Mouse (Mus musculus) R1 (cell line): ENCODE data around the gene F13a1.

Experiments used
- DNase-seq: peaks from one replicate; pipeline ENCODE4 v3.0.0-alpha.2; 2018; ENCODE audit warnings: low read depth, low spot score

F13a1 gene

GRCm38 (mm10) chr13:37050126-37050525 is at the start of gene F13a1:
TSS of gene F13a1 (minus strand) at chr13:37050244.
- DNase-seq: no peak

DNA sequence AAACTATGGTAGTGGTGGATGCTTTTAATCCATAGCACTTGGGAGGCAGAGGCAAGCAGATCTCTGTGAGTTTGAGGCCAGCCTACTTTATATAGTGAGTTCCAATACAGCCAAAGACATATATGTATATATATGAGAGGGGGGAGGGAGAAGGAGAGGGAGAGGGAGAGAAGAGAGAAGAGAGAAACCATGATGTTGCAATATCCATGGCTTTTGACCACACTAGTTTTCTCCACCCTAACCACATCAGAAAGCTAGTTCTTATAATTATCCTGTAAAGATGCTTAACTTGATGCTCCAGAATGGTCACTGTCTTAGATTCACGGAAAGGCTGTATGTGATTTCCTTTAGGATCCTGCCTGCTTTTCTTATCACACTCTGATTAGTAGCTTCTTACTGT is 41.6 kb upstream of the F13a1 start:
- no peak for DNase-seq

DNA sequence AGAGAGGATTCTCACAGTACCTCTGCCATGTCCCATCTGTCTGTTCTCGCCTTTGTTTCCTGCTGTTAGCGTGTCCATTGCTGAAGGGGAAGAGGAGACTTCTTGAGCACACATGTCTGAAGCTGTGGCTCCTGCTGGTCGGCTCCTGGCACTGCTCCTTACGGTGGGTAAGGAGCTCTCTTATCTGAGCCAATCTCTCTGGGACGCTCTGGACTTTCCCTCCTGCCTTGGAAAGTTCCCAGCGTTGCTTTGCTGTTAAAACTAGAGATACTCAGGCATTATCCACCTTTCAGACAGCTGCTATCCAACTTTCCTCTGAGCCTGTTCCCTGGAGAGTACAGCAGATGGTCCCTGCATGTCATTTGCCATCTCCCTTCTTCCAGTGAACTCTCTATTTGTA is 39.1 kb upstream of the F13a1 start:
- DNase-seq: no peak

DNA sequence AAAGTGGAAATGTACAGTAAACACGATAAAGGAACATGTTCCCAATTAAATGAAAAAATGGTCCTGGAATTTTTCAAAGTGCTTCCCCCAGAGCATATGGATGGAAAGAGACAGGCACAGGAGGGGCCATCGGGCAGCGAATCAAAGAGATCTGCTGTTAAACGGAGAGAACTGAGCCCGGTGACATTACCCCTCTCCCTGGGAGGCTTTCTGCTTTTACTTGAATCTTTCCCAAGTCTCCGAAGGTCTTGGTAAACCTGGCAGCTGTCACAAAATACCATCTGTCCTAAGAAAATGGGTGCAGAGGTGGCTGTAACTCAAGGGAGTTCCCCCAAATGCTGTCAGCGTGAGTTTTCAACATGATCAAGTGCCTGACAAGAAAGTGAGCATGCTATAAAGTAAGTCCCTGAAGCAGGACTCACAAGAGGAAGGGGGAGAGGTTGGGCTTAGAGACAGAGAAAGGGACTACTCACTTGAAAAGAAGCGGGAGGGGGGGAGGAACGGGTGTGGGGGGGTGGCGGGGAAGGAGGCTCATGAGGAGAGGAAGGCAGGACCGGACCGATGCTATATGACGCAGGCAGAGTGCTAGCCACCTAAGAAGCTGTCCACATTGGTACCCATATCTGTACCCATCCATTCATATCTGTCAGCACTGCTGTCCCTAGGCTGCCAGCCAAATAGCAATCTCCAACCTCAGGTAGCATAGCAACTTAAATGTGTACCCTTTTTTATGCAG is 31.6 kb upstream of the F13a1 start:
- no peak for DNase-seq

- no peak for DNase-seq
These were observed 21.3 kb upstream of the F13a1 start for GRCm38 (mm10) chr13:37071390-37071789.

DNA sequence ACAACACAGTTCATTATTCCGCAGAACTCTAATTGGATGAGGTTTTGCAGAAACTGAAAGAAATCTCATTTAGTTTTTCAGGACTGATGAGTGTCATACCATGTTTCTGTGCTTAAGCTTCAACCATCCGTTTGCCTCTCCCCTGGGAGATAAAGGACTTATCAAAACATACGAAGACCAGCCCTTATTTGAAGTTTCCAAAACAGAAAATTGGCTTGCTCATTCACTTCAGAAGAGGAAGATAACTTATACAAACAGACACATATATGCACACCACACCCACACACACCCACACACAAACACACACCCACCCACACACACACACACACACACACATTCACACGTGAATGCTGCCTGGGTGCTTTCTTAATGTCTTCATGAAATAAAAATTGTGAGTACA is 20.8 kb upstream of the F13a1 start:
- no peak for DNase-seq

DNA sequence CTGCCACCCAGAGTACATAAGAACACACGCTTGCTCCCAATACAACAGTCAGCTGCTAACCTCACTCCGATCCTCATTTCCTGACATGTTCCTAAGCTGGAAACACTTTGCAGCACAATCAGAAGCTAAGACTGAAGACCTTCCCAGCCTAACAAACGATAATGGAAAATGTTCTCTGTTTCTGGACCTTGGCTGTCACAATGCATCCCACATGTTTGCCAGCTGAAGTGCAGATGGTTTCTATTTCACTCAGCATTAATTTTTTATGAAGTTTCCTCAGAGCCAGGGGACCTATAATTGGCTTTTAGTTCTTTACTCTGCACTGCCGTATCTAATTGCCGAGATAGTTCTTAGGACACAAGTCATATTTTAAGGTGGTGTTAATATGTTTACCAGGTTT is 10.8 kb upstream of the F13a1 start:
- no peak for DNase-seq

DNA sequence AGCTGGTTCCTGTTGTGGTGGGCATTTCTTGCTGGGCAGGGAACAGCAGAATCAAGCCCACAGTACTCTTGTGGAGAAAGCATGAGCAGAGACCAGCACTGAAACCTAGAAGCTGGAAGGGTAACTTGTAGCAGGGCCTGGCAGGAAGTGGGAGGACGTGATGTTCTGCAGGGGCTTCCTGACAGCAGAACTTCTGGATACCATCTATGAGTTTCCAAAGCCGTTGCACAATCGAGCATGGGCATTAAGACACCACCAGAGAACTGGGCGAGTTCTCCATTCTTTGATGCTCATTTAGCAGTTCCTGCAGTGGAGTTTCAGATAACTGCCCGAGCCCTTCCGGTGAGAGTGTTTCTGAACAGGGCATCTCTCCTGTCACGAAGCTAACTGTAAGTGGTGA is 6.6 kb upstream of the F13a1 start:
- DNase-seq: no peak

DNA sequence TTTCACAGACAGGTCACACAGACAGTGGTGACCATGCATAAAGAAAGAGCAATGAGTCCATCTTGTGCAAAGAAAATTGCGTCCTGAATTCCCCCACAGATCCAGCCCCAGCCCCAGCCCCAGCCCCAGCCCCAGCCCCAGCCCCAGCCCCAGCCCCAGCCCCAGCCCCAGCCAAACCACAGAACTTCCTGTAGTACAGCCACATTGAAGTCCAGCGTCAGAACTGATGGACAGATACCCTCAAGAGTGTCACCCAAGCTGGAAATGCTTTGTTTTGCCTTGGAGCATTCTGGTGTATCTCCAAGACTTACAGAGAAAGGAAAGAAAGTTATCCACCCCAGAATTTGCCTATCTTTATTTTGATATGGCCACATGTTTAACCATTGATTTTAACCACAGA is 413 bp downstream of the F13a1 start:
- no peak for DNase-seq

GRCm38 (mm10) chr13:37049018-37049417 is 1.0 kb downstream of the F13a1 start:
- DNase-seq: no peak

GRCm38 (mm10) chr13:37045005-37045404 is 5.0 kb downstream of the F13a1 start:
- peak; percentile 3 for DNase-seq

GRCm38 (mm10) chr13:37034745-37035144 is 15.3 kb downstream of the F13a1 start:
- no peak for DNase-seq

DNA sequence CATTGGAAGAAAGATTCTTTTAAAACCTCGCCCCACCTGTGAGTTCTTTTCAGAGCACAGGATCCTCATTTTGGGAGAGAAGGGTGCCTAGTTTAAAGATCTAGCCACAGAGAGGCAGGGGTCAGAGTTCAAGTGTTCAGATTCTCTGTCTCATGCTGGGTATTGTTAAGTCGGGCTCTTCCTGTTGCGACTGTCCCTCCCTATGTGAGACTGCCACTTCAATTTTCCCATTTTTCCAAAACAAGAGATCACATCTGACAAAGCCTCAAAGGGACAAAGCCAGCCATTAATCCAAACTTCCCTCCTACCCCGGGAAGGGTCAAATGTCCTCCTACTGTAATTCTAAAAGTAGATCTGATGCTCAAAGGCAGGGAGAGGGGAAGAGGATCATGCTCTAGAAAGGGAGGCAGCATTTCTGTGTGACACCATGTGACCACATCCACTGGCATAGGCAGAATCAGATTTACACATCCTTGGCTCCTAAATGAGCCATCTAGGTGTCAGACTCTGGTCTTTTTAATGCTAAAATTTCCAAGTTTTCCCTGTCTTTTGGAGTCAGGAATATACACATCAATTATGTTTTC is 24.0 kb downstream of the F13a1 start:
- DNase-seq: peak; percentile 5

DNA sequence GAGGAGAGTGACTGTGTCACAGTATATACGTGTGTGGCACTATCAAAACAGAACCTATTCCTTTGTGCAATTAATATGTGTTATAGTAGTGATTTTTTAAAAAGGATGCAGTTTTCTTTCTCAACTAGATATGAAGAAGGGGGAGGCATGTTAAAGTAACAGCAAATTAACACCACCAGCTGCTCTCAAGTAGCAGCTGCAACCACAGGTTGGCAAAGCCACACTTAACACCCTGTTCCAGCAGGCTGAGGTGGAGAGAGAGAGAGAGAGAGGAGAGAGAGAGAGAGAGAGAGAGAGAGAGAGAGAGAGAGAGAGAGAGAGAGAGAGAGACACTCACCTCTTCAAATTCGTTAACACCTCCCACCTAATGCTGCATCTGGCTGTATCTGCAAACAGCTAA is 28.5 kb downstream of the F13a1 start:
- no peak for DNase-seq

GRCm38 (mm10) chr13:37010771-37011170 is 39.3 kb downstream of the F13a1 start:
- DNase-seq: no peak

DNA sequence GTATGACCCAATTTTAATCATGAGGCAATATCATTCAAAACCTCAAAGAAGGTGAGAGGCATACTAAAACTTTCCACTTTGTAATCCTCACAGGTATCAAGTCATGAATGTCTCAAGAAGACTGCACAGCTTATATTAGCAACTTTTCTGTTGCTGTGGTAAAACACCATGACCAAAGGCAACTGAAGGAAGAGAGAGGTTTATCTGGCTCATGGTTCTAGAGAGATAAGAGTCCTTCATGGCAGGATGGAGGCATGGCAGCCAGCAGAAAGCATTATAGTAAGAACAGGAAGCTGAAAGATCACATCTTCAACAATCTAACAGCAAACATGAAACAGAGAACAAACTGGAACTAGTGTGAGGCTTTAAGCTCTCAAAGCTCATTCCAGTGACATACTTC is 43.8 kb downstream of the F13a1 start:
- no peak for DNase-seq

DNA sequence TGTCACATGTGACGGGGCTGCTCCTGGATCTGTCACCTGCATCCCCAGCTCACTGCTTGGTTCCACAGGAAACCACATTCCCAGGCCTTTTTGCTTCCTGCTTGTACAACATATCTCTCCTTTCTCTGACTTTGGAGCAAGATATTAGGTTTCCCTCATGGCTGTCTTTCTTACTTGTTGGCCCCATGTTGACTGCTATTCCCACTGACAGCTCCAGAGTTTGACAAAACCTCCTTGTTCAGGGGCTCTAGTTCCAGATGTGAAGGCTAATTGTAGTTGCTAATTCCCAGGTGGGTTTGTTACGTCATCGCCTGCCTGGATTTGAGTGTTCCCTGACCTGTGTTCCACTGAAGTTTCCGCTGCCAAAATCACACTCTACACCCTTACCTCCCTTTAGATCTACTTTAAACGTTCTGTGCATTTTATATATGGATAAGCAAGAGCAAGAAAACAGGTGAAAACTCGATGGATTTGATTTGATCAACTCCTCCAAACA is 50.8 kb downstream of the F13a1 start:
- no peak for DNase-seq

DNA sequence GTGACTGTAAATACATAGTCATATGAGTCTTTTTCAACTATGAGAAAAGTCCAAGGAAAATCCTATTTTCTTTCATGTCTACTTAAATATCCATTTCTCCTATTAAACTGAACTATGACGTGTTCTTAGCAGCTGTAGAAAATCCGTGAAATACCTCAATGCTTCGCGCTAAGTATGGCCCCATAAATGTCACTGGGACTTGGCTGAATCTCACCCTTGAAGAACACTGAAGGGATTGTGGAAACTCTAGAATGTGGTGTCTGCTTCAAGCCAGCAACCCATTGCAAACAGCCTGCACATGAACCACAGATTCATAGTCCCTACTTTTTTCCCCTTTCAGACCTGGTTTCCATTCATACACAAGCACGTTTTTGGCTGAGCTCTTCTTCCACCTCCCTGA is 56.5 kb downstream of the F13a1 start:
- no peak for DNase-seq

DNA sequence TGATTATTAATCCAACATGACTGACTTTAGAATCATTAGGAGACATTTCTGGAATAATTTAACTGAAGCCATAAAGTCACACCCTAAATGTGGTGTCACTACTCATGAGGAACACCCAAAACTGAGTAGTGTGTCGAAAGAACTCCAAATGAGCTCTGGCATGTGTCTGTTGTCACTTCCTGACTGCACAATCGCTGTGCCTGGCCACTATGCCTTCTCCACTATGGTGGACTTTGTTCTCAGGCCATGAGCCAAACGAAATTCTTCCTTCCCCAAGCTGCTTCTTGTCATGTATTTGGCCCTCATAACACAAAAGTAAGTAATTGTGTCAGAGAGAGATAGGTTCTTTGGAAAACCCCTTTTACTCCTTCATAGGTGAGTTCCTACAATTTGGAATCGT is 61.7 kb downstream of the F13a1 start:
- DNase-seq: no peak

- DNase-seq: no peak
These were observed 77.0 kb downstream of the F13a1 start for GRCm38 (mm10) chr13:36973016-36973415.

DNA sequence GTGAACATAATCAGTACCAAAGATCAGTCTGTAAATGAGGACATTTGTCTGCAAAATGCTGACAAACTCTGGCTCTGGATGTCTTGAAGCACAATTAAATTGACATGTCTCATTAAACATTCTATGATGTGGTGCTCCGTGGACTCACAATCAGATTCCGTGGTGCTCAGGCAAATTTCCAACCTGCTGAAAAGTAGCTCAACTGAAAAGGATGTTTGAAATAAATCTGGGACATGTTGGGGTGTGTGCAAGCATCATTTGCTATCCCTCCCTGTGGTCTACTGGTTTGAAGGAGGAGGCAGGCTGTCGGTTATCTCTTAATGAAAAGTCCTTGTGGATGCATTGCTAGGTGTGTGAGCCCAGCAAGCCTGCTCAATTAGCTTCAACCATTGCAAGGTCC is 77.8 kb downstream of the F13a1 start:
- no peak for DNase-seq

DNA sequence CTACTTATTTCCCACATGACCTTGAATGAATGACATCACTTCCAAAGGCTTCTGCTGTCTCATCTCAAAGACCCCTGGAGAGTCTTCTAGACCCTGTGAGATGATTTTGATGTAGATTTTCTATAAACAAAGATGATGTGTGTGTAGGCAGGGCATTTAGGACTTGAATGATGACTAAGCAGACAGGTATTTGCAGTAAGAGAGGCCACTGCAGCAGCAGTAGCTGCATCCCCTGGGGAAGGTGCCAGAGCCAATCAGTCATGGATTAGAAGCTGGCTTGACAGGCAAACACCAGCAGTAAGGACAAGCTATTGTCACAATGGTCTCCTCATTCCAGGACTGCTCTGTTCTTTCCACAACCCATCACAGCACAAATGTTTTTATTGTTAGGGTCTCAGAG is 87.1 kb downstream of the F13a1 start:
- peak; percentile 7 for DNase-seq

- no peak for DNase-seq
These were observed 91.0 kb downstream of the F13a1 start for GRCm38 (mm10) chr13:36958996-36959395.

DNA sequence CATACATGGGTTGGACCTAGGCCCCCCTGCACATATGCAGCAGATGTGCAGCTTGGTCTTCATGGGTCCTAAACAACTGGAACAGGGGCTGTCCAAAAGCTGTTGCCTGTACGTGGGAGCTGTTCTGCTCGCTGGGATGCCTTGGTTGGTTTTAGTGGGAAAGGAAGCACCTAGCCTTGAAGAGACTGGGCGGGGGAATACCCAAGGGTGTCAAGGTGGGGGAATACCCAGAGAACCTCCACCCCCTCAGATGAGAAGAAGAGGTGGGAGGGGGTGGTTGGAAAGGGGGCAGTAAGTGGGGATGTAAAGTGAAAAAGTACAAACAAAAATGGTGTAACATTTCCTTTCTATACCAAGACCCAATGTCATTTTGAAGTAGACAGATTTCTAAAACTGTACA is 95.1 kb downstream of the F13a1 start:
- no peak for DNase-seq
